Mouse (Mus musculus) adrenal gland, adult 8-10 months (tissue): ENCODE results near the gene Ppp2r5b. TPM values are rescaled to one million over a fixed set of nuclear protein-coding genes. Genes with fewer than 3 reads are reported as not detected.

Source experiments
- DNase-seq: peaks from one replicate; pipeline ENCODE4 v3.0.0; 2022
- microRNA-seq, 2 experiments: library from miRNA; unstranded; fragments of <30 nt; microRNA quantifications; one replicate each; pipeline ENCODE4 v1.2.0; 2022
- total RNA-seq, 4 experiments: library from RNA; stranded (reverse); gene quantifications; 2 replicates each; pipeline ENCODE4 v1.2.4; 2022

Ppp2r5b gene
- total RNA-seq, 4 experiments from 2014 or later, result 103 to 160 (median 124) TPM

DNA sequence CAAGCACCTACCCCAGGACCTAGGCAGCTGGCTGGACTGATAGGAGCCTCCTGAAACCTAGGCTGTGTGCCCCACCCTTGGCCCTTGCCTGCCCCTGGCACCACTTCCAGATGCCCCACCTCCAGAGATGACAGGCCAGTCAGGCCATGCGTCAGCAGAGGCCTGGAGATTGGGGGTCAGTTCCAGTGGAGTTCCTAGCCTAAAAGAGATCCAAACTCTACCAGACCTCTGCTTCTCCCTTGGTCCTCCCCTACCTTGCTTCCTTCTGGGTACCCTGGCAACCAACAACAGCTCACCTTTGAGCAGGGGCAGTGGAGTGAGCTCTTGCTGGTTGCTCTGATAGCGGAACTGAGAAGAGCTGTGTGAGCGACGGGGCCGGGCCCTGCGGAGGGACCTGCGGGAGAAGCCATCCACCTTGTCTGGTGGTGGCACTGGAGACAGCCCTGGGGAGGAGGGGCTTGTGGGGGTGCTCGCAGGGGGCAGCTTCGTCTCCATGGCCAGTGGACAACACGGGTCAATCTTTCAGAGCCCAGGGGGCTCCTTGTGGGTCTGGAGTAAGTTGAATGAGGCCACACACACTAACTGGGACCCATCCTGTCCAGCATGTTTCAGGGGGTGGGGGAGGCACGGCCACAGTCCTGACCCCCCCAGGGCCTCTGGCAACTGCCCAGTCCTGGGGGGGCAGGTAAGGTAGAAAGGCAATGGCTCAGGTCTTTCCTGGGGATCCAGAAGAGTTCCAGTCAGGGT lies 1.2 kb downstream of the Ppp2r5b start:
- DNase-seq, result peak; percentile 72

DNA sequence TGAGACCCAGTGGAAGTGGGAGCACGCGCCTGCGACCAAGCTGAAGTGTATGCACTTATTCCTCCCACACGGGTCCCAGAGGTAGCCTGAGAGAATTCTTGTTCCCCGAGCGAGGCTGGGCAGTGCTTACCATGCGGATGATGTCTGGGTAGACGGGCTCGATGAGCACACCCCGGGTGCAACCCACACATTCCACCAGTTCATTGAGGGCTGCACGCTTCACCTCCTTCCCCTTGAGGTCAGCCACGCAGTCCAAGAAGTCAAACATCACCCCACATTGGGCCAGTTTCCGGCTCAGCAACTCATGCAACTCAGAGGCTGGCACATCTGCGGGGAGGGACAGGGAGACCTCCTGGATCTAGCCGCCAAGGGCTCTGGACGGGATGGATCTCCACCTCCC lies 2.0 kb downstream of the Ppp2r5b start:
- no peak for DNase-seq

DNA sequence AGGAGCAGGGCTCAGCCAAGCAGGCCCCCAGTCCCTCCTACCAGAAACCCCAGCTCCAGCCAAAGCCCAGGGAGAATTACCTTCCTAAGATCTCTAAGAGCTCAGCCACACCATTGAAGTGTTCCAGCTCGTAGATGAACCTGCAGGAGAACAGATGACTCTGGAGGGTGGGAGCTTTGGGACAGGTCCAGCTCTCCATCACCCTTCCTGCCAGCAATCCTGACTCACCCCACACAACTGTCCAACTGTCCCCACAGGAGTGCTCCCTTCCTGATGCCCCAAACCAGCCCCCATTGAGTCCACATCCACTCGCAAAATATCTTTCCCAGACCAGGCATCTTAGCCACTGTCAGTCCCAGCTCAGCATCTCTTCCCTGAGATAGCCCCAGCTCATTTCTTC lies 4.6 kb downstream of the Ppp2r5b start:
- no peak for DNase-seq

DNA sequence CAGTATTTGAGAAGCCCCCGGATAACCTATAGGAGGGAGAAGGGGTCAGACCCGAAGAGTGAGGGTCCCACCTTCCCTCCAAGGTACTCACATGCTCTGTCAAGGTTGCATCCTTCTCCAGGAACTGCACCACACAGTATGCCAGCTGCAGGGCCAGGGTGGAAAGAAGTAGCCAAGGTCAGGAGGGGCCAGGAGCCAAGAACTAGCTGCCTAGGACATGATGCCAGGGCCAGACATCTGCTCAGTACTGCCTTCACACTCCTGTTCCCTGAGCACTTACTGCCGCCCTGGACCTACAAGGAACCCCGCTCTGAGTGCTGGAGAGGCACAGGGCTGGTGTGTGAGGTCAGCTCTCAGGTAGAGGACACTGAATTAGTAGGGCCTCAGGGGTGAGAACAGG lies 5.3 kb downstream of the Ppp2r5b start:
- peak; percentile 85 for DNase-seq

DNA sequence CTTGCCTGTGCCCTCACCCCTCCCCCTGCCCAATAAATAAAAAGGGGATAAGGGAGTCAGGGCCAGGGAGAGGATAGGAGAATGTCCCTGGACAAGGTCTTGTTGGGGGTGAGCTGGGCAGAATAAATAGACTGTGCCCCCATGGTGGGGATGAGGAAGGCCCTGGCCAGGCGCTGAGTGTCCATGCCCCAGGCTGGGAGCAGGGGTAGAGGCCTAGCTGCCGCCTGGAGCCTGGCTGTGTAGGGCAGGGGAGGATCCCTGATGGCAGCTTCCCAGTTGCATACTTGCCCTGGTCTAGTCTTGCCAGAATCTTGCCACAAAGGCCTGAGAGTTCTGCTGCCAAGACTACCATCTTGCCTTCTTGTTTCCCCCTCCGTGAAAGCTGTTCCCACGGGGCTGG lies 7.8 kb downstream of the Ppp2r5b start:
- no peak for DNase-seq

DNA sequence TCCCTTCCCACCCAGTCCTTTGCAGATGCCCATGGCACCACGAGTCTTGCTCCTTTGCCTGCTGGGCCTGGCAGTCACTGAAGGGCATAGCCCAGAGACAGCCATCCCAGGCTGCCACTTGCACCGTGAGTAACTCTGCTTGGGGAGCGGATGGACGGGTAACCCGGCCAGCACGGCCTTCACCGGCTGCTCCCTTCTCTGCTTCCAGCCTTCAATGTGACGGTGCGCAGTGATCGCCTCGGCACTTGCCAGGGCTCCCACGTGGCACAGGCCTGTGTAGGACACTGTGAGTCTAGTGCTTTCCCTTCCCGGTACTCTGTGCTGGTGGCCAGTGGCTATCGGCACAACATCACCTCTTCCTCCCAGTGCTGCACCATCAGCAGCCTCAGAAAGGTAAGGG lies 8.9 kb downstream of the Ppp2r5b start:
- peak; percentile 80 for DNase-seq

DNA sequence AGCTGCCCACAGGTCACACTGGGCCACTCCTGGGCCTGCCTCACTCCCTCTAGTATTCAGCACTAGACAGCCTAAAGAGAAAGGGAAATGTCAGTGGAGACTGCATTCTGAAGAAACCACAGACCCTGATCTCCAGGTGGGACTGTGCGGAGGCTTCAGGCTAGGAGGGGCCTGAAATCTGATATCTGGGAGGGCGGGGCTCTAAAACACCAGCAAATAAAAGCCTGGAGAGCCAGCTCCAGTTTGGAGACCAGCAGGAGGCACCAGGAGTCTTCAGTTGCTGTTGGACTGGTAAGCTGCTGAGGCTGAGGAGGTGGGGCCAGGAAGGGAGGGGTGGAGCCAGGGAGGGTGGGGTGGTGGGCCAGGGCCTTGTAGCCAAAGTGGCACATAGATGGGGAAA lies 9.5 kb downstream of the Ppp2r5b start, which contains the start of gene Gpha2:
TSS of gene Gpha2 (plus strand) at position 246 of the 400 bp plus-strand sequence.
- no peak for DNase-seq

DNA sequence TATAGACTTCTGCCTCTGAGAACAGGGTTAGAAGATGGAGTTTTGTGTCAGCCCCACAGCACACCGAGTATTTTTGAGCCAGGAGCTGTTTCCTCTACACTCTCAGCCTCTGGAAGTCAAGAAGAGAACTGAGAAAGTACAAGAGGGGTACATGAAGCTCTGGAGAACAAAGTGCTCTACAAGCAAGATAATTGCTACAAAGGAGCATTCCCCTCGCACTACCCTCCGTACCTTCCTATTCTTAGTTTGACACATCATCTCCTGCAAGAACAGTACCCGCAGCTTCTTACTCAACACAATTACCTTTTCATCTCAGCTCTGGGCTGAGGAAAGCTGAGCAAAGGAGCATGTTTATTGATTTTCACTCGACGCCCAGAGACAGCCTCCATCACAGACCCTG lies 17.1 kb downstream of the Ppp2r5b start:
- DNase-seq, result no peak

DNA sequence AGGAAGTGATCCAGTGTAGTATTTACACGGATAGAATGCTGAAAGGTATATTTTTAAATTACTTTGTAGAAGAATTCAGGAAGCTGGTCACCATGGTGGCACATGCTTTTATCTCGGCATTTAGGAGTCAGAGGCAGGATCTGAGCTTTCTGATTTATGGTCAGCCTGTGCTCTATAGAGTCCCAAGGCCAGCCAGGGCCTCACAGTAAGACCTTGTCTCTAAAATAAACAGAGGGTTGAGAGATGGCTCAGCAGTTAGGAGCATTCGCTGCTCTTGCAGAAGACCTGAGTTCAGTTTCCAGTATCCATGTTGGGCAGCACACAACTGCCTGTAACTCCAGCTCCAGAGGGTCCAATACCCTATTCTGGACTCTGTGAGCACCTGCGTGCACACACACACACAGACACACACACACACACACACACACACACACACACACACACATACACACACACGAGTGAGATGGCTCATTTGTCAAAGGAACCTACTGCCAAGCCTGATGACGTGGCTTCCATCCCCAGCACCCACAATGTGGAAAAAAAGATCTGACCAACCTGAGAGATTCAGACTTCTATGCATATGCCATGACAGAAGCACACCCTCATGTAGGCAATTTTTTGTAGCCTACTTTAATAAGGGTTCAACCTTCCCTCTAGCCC lies 19.5 kb downstream of the Ppp2r5b start:
- no peak for DNase-seq

DNA sequence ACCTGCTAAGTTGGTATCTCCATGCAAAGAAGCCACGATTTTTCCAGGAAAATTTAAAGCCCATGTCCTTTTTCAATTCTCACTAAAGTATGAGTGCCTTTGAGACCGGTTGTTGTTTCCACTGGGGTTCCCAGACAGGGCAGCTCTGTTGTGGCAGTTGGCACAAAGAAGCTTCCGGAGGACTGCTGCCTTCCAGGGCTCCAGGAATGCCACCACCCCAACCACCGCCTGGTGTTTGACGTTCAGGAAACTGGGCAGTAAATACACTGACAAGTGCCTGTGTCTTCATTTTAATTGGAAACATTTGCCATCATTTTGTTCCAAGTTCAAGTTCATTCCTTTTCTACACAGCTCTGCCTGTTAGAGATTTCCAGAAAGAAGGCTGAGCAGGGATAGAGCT lies 29.0 kb downstream of the Ppp2r5b start:
- DNase-seq, result no peak

DNA sequence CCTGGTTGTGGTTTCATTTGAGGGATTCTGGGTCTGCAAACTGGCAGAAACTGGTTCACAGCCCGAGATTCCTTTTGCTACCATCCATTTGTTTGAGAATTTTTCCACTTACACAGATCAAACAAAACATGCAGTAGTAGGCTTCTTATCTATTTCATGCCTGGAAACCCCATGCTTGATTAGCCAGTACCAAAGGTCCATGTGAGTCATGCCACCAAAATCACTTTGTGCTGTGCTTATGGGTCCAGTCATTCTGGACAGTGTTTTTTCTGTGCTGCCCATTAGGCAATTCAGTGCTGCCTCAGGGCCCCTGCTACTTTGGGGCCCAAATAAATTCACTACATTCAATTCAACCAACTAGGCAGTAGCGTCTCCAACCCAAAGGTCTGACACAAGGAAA lies 31.4 kb downstream of the Ppp2r5b start:
- no peak for DNase-seq

DNA sequence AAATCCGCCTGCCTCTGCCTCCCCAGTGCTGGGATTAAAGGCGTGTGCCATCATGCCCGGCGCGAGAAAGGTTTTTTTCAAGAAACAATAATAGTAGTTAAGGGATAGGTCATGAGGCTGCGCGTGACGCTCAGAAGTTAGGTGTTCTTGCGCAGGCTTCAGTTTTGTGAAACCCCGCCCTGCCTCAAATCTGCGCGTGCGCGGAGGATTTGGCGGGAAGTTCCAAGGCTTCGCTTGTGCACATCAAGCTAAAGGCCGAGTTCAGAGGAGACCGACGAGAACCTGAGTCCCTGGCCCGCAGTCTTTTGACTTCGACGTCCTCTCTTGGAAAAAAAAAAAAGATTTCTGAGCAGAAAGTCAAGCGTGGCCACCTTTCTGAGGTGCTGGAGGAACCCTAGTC lies 51.5 kb downstream of the Ppp2r5b start, which contains the start of gene Majin:
TSS of gene Majin (plus strand) at position 258 of the 400 bp plus-strand sequence.
- no peak for DNase-seq

DNA sequence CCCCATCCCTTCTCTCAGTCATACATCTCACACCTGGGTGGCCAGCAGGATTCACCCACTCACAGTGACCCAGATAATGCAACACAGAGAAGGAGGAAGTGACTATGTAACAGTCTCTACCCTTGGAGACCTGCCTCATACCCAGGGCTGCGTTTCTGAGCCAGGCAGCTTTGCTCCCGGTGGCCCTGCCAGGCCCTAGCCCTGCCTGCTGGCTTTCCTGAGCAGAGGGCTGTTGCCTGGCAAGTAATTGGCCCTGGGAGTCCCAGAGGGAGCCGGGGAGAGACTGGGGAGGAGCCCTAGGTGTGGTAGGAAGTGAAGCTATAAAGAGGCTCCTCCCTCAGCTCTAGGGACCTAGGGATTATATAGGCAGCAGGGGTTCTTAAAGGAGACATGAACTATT lies 53.1 kb downstream of the Ppp2r5b start:
- no peak for DNase-seq

DNA sequence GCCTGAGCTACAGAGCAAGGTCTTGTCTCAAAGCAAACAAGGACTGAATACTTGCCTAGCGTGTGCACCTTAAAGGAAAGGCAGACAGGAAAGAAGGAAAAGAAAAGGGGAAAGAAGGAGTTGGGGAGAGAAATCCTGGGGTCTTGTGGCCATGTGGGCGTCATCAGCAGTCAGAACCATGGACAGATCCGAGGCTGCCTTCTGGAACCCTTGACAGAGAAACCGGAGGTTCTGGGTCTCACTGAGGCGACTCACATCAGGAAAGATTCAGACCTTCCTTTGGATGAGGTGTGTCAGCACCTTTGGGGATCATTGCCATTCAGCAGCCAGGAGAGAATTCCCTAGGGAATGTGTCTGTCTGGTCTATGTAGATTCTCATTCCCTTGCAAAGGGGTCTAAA lies 54.0 kb downstream of the Ppp2r5b start:
- no peak for DNase-seq

DNA sequence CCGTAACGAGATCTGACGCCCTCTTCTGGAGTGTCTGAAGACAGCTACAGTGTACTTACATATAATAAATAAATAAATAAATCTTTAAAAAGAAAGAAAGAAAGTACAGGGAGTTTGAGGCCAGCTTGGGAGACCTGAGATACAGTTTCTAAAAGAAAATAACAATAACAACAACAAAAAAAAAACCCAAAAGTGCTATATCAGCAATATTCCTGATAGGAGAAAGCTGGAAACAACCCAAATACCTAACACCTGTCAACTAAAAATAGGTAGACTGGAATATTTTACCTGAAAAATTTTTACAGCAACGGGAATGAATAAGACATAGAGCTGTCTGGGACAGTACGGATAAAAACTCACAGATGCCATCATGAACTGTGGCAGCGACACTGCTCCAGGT lies 56.9 kb downstream of the Ppp2r5b start:
- no peak for DNase-seq

Small RNA genes within 50 kb of the gene (microRNA-seq; reads per million reads assigned to microRNA genes)
- 19.4 to 34.7 reads per million in 2 experiments for gene Mir192
- gene Mir194-2, result 18.3 to 19.1 reads per million in 2 experiments

Other genes starting within 250 kb of the Ppp2r5b start
- gene Slc22a20, start 249.7 kb downstream of the Ppp2r5b start, total RNA-seq, result not detected
- 10 to 100 TPM; 40.6 to 54.1 (median 47.3) TPM for gene Capn1, start 220.0 kb downstream of the Ppp2r5b start, total RNA-seq
- 10 to 100 TPM; 59.6 to 78.9 (median 62.2) TPM for gene Syvn1, start 189.3 kb downstream of the Ppp2r5b start, total RNA-seq
- gene Mrpl49, start 178.1 kb downstream of the Ppp2r5b start, total RNA-seq, result 10 to 100 TPM; 52.0 to 61.8 (median 59.6) TPM
- 1,000 to 10,000 TPM; 1,027 to 1,106 (median 1,086) TPM for gene Fau, start 178.0 kb downstream of the Ppp2r5b start, total RNA-seq
- gene Znhit2, start 174.7 kb downstream of the Ppp2r5b start, total RNA-seq, result 10 to 100 TPM; 31.6 to 43.1 (median 34.6) TPM
- 10 to 100 TPM; 24.9 to 36.1 (median 27.2) TPM for gene Tm7sf2, start 167.5 kb downstream of the Ppp2r5b start, total RNA-seq
- gene Vps51, start 158.6 kb downstream of the Ppp2r5b start, total RNA-seq, result 10 to 100 TPM; 66.2 to 92.3 (median 81.3) TPM
- 1 to 10 TPM in 1 of 4 experiments, under 1 TPM in 1, not detected in 2; 0.87 to 1.0 TPM for gene Tmem262, start 155.8 kb downstream of the Ppp2r5b start, total RNA-seq
- gene Gm28374, start 153.6 kb downstream of the Ppp2r5b start, total RNA-seq, result not detected
- gene Zfpl1, start 150.9 kb downstream of the Ppp2r5b start, total RNA-seq, result 10 to 100 TPM; 37.2 to 50.5 (median 44.7) TPM
- 1 to 10 TPM in 1 of 4 experiments, under 1 TPM in 3; 0.46 to 1.2 (median 0.63) TPM for gene Cdca5, start 150.9 kb downstream of the Ppp2r5b start, total RNA-seq
- not detected for gene AC131692.1, start 141.5 kb downstream of the Ppp2r5b start, total RNA-seq
- gene Naaladl1, start 130.1 kb downstream of the Ppp2r5b start, total RNA-seq, result under 1 TPM in 1 of 4 experiments, not detected in 3; 0.27 TPM
- 10 to 100 TPM; 13.7 to 18.9 (median 16.1) TPM for gene Sac3d1, start 117.2 kb downstream of the Ppp2r5b start, total RNA-seq
- 10 to 100 TPM; 34.0 to 49.1 (median 37.8) TPM for gene Snx15, start 107.6 kb downstream of the Ppp2r5b start, total RNA-seq
- 1 to 10 TPM; 1.4 to 3.5 (median 2.7) TPM for gene Batf2, start 94.9 kb downstream of the Ppp2r5b start, total RNA-seq
- 100 to 1,000 TPM in 2 of 4 experiments, 10 to 100 TPM in 2; 92.7 to 127 (median 112) TPM for gene Arl2, start 94.3 kb downstream of the Ppp2r5b start, total RNA-seq
- gene Majin, start 51.5 kb downstream of the Ppp2r5b start, total RNA-seq, result 1 to 10 TPM; 2.0 to 4.4 (median 3.5) TPM
- 10 to 100 TPM; 23.4 to 37.6 (median 29.4) TPM for gene Gpha2, start 9.5 kb downstream of the Ppp2r5b start, total RNA-seq
- gene Atg2a, start 5.8 kb upstream of the Ppp2r5b start, total RNA-seq, result 10 to 100 TPM; 38.6 to 57.9 (median 48.3) TPM
- 100 to 1,000 TPM in 3 of 4 experiments, 10 to 100 TPM in 1; 90.8 to 130 (median 118) TPM for gene Ehd1, start 40.9 kb upstream of the Ppp2r5b start, total RNA-seq
- gene Cdc42bpg, start 70.6 kb upstream of the Ppp2r5b start, total RNA-seq, result 10 to 100 TPM; 24.4 to 45.7 (median 38.4) TPM
- gene Men1, start 99.1 kb upstream of the Ppp2r5b start, total RNA-seq, result 10 to 100 TPM; 53.4 to 67.8 (median 64.5) TPM
- gene Map4k2, start 105.3 kb upstream of the Ppp2r5b start, total RNA-seq, result 10 to 100 TPM; 40.6 to 81.6 (median 61.5) TPM
- 100 to 1,000 TPM; 193 to 274 (median 215) TPM for gene Sf1, start 127.8 kb upstream of the Ppp2r5b start, total RNA-seq
- 100 to 1,000 TPM in 2 of 4 experiments, 10 to 100 TPM in 2; 47.6 to 119 (median 92.8) TPM for gene Pygm, start 148.5 kb upstream of the Ppp2r5b start, total RNA-seq
- 10 to 100 TPM; 31.5 to 52.2 (median 34.5) TPM for gene Rasgrp2, start 163.5 kb upstream of the Ppp2r5b start, total RNA-seq
- 10 to 100 TPM in 3 of 4 experiments, 1 to 10 TPM in 1; 8.8 to 12.5 (median 11.5) TPM for gene Nrxn2, start 182.9 kb upstream of the Ppp2r5b start, total RNA-seq